Mouse (Mus musculus) limb, embryonic 13.5 days (tissue): ENCODE data around the gene Eml4. TPM values are rescaled to one million over a fixed set of nuclear protein-coding genes. Genes with fewer than 3 reads are reported as not detected.

Experiments
- ATAC-seq: fragments of 200-750 bp; cut with Nextera tagmentation; 2 replicates; pipeline ENCODE4 v1.8.0; 2017; ENCODE audit warnings: low read depth, moderate number of reproducible peaks, moderate TSS enrichment; ENCODE audit not compliant: low FRiP score
- H3K27ac ChIP-seq: fragments of 300-500 bp; sonication (generic); 2 replicates; pipeline ENCODE4 v1.5.1; 2015; ENCODE audit warnings: inconsistent platforms, mild to moderate bottlenecking, moderate library complexity
- H3K27me3 ChIP-seq: fragments of 300-500 bp; sonication (generic); 2 replicates; pipeline ENCODE4 v1.6.1; 2015; ENCODE audit warnings: mild to moderate bottlenecking, inconsistent platforms
- H3K36me3 ChIP-seq: fragments of 300-500 bp; sonication (generic); 2 replicates; pipeline ENCODE4 v1.6.1; 2015; ENCODE audit warnings: inconsistent platforms, mild to moderate bottlenecking, moderate library complexity
- H3K4me1 ChIP-seq: fragments of 300-500 bp; sonication (generic); 2 replicates; pipeline ENCODE4 v1.6.1; 2015; ENCODE audit warnings: inconsistent platforms
- H3K4me2 ChIP-seq: fragments of 300-500 bp; sonication (generic); replicated peaks from 2 replicates; pipeline ENCODE4 v1.6.1; 2015; ENCODE audit warnings: inconsistent platforms, mild to moderate bottlenecking, moderate library complexity
- H3K4me3 ChIP-seq: fragments of 300-500 bp; sonication (generic); 2 replicates; pipeline ENCODE4 v1.5.1; 2015; ENCODE audit warnings: moderate library complexity, mild to moderate bottlenecking, inconsistent platforms
- H3K9ac ChIP-seq: fragments of 300-500 bp; sonication (generic); 2 replicates; pipeline ENCODE4 v1.6.1; 2015; ENCODE audit warnings: mild to moderate bottlenecking, inconsistent platforms
- H3K9me3 ChIP-seq: fragments of 300-500 bp; sonication (generic); 2 replicates; pipeline ENCODE4 v1.6.1; 2016; ENCODE audit warnings: inconsistent platforms
- WGBS: fragments of 180-500 bp; shearing (Covaris S2); methylation state at CpG from one replicate; pipeline ENCODE4 v1.1.7; 2015; 5-methylcytosine and 5-hydroxymethylcytosine counted together
- polyA plus RNA-seq: library from polyadenylated mRNA; unstranded; fragments of >200 nt; fragmentation: Nextera tagmentation; extraction: Ambion mirVana; gene quantifications from 2 replicates; pipeline ENCODE4 v1.2.1, GENCODE M21; 2015

The Eml4 gene
- polyA plus RNA-seq, 1 experiment from 2014 or later, result 46.8 TPM

- Histone ChIP-seq H3K4me2 (no peak overlapping the region), H3K9ac (no peak overlapping the region), H3K4me1 (no peaks in the 10 kb centered on the region), H3K27me3 (no peaks in the 10 kb centered on the region), H3K27ac (no peak overlapping the region), H3K4me3 (no peak overlapping the region), H3K36me3 (peaks cover 41% of the 10 kb centered on the region), H3K9me3 (no peaks in the 10 kb centered on the region)
- 91% methylated on average over 7 of the region's 7 CpGs for WGBS
- no peak for ATAC-seq
Observed at GRCm38 (mm10) chr17:83482817-83483536, 132.2 kb downstream of the Eml4 start.

GRCm38 (mm10) chr17:83483784-83484183 is 133.1 kb downstream of the Eml4 start:
- Histone ChIP-seq H3K4me2 (no peak overlapping the region), H3K9ac (no peak overlapping the region), H3K27ac (no peak overlapping the region), H3K4me3 (no peak overlapping the region), H3K27me3 (no peaks in the 10 kb centered on the region), H3K36me3 (peaks cover 33% of the 10 kb centered on the region), H3K4me1 (no peaks in the 10 kb centered on the region), H3K9me3 (no peaks in the 10 kb centered on the region)
- no peak for ATAC-seq
- 91% methylated on average over 2 of the region's 2 CpGs for WGBS

- WGBS, result 43% methylated on average over 3 of the region's 3 CpGs
- Histone ChIP-seq H3K9me3 (peaks cover 4% of the 10 kb centered on the region; the same call in 1 of the 2 replicates), H3K9ac (no peak overlapping the region), H3K36me3 (peaks cover 6% of the 10 kb centered on the region; the same call in 1 of the 2 replicates), H3K27ac (no peak overlapping the region), H3K4me3 (no peak overlapping the region), H3K27me3 (no peaks in the 10 kb centered on the region), H3K4me2 (no peak overlapping the region), H3K4me1 (no peaks in the 10 kb centered on the region)
- ATAC-seq, result no peak
Observed at GRCm38 (mm10) chr17:83487762-83488161, 137.0 kb downstream of the Eml4 start.

GRCm38 (mm10) chr17:83498889-83499288 is 148.2 kb downstream of the Eml4 start:
- WGBS, result 97% methylated on average over 5 of the region's 5 CpGs
- no peak for ATAC-seq
- Histone ChIP-seq H3K27ac (no peak overlapping the region), H3K4me3 (no peak overlapping the region), H3K9me3 (peaks cover 6% of the 10 kb centered on the region; the same call in 1 of the 2 replicates), H3K4me2 (no peak overlapping the region), H3K36me3 (peaks cover 65% of the 10 kb centered on the region), H3K9ac (no peak overlapping the region), H3K4me1 (no peaks in the 10 kb centered on the region), H3K27me3 (no peaks in the 10 kb centered on the region)

- Histone ChIP-seq H3K36me3 (peaks cover 65% of the 10 kb centered on the region), H3K27me3 (no peaks in the 10 kb centered on the region), H3K9ac (no peak overlapping the region), H3K4me2 (no peak overlapping the region), H3K4me3 (no peak overlapping the region), H3K4me1 (no peaks in the 10 kb centered on the region), H3K9me3 (peaks cover 6% of the 10 kb centered on the region; the same call in 1 of the 2 replicates), H3K27ac (no peak overlapping the region)
- 95% methylated on average over 4 of the region's 4 CpGs for whole genome bisulfite sequencing
- ATAC-seq, result no peak
Observed at GRCm38 (mm10) chr17:83499692-83500091, 149.0 kb downstream of the Eml4 start.

GRCm38 (mm10) chr17:83503693-83504092 is 153.0 kb downstream of the Eml4 start:
- H3K36me3 ChIP-seq, result peaks cover 51% of the 10 kb centered on the region
- 86% methylated on average over 2 of the region's 2 CpGs for WGBS

GRCm38 (mm10) chr17:83512130-83512529 is 161.4 kb downstream of the Eml4 start:
- Histone ChIP-seq H3K9ac (no peak overlapping the region), H3K36me3 (peaks cover 2% of the 10 kb centered on the region; the same call in 1 of the 2 replicates), H3K4me3 (no peak overlapping the region), H3K9me3 (no peaks in the 10 kb centered on the region), H3K4me2 (peak overlapping the region; percentile 94; the same call in 1 of the 2 replicates), H3K27me3 (no peaks in the 10 kb centered on the region), H3K27ac (no peak overlapping the region), H3K4me1 (peaks cover 24% of the 10 kb centered on the region)
- ATAC-seq, result no peak
- WGBS, result 86% methylated on average over 3 of the region's 3 CpGs

More at GRCm38 (mm10) chr17:83503693-83504092, 153.0 kb downstream of the Eml4 start:
- Histone ChIP-seq H3K9me3 (no peaks in the 10 kb centered on the region), H3K9ac (no peak overlapping the region), H3K4me1 (peaks cover 6% of the 10 kb centered on the region), H3K27ac (0 out of 2 replicates have a peak overlapping the region, but pooled peaks have one; percentile 39), H3K4me3 (no peak overlapping the region), H3K4me2 (no peak overlapping the region), H3K27me3 (no peaks in the 10 kb centered on the region)
- no peak for ATAC-seq

- ATAC-seq, result peak; percentile 38; the same call in 1 of the 2 replicates
Observed at GRCm38 (mm10) chr17:83513655-83514212, 163.0 kb downstream of the Eml4 start.

GRCm38 (mm10) chr17:83514213-83514701 is 163.5 kb downstream of the Eml4 start:
- Histone ChIP-seq H3K36me3 (no peaks in the 10 kb centered on the region), H3K27ac (peak overlapping the region; percentile 63; the same call in 1 of the 2 replicates), H3K4me1 (peaks cover 17% of the 10 kb centered on the region), H3K9ac (peak overlapping the region; percentile 96), H3K9me3 (no peaks in the 10 kb centered on the region), H3K27me3 (no peaks in the 10 kb centered on the region), H3K4me2 (peak overlapping the region; percentile 94), H3K4me3 (peak overlapping the region; percentile 96)
- WGBS, result under 1% methylated on average over 33 of the region's 33 CpGs
- peak; percentile 99 for ATAC-seq

More at GRCm38 (mm10) chr17:83513655-83514212, 163.0 kb downstream of the Eml4 start:
- Histone ChIP-seq H3K36me3 (no peaks in the 10 kb centered on the region), H3K27me3 (no peaks in the 10 kb centered on the region), H3K9me3 (no peaks in the 10 kb centered on the region), H3K4me2 (peak overlapping the region; percentile 94), H3K27ac (peak overlapping the region; percentile 63; the same call in 1 of the 2 replicates), H3K9ac (peak overlapping the region; percentile 96), H3K4me1 (peaks cover 18% of the 10 kb centered on the region), H3K4me3 (peak overlapping the region; percentile 96)
- WGBS, result 1% methylated on average over 24 of the region's 24 CpGs

- 95% methylated on average over 8 of the region's 8 CpGs for WGBS
- Histone ChIP-seq H3K27ac (no peak within 1 kb of the TSS), H3K27me3 (no peaks in the 10 kb centered on the region), H3K9me3 (no peaks in the 10 kb centered on the region), H3K36me3 (no peaks in the 10 kb centered on the region), H3K4me2 (no peak within 1 kb of the TSS), H3K9ac (no peak within 1 kb of the TSS), H3K4me3 (no peak within 1 kb of the TSS), H3K4me1 (peaks cover 12% of the 10 kb centered on the region)
- ATAC-seq, result no peak
Observed at GRCm38 (mm10) chr17:83517280-83518015, 166.7 kb downstream of the Eml4 start, which contains the start of gene Cox7a2l. Cox7a2l (minus strand) TSS chr17:83517330.

GRCm38 (mm10) chr17:83521881-83522280 is 171.2 kb downstream of the Eml4 start:
- Histone ChIP-seq H3K36me3 (no peaks in the 10 kb centered on the region), H3K4me1 (peaks cover 9% of the 10 kb centered on the region), H3K4me3 (no peak overlapping the region), H3K9me3 (no peaks in the 10 kb centered on the region), H3K27me3 (no peaks in the 10 kb centered on the region), H3K27ac (no peak overlapping the region), H3K9ac (no peak overlapping the region), H3K4me2 (no peak overlapping the region)
- ATAC-seq, result no peak
- WGBS, result 83% methylated on average over 4 of the region's 4 CpGs
